Mouse (Mus musculus): ENCODE results near the gene Lbx2. TPM values are rescaled to one million over a fixed set of nuclear protein-coding genes. Genes with fewer than 3 reads are reported as not detected.

Gene Lbx2
- total RNA-seq, 2 experiments from 2014 or later: 0.69 TPM; not detected in 1

- DNase-seq (ENCODE audit: extremely low spot score in 1 of 2, low spot score in 2 of 2): no peak
- intact Hi-C loops (cut with DNase I): no loop called here
Measured at GRCm38 (mm10) chr6:83103130-83103650, 17.0 kb downstream of the Lbx2 start.

- intact Hi-C loops (cut with DNase I): no loop called here
- DNase-seq (ENCODE audit: extremely low spot score in 1 of 2, low spot score in 2 of 2): no peak
Measured at GRCm38 (mm10) chr6:83104158-83104557, 18.0 kb downstream of the Lbx2 start.

DNA sequence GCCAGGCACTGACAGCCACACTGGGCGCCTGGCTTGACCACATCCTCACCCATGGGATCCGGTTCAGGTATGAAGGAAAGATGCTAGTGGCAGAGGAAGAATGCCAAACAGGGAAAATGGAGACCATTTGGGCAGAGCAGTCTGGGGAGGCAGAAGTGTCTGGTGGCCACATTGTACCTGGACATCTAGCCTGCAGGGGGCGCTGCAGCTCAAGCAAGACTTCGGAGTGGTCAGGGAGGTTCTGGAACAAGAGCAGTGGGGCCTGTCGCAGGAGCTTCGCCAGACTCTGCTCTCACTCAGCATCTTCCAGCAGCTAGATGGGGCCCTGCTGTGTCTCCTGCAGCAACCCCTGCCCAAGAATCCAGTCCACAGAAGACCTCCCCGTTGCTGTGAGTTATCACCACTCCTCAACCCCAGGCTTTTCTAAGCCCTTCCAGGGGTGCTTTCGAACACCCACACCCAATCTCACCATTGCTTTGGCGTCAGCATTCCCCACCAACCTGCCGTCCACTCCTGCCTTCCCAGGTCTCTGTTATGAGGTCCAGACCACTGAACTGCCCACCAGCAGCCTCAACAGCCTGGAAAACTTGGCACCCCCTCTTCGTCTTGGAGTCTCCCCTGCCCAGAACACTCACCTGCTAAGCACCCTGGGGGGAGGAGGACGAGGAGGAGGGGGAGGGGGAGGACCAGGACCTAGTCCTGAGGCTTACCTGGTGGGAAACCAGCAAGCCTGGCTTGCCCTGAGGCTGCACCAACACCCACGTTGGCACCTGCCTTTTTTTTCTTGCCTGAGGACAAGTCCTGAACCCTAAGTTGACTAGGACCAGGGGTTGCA is 21.6 kb downstream of the Lbx2 start:
- intact Hi-C loops (cut with DNase I): no loop called here

DNA sequence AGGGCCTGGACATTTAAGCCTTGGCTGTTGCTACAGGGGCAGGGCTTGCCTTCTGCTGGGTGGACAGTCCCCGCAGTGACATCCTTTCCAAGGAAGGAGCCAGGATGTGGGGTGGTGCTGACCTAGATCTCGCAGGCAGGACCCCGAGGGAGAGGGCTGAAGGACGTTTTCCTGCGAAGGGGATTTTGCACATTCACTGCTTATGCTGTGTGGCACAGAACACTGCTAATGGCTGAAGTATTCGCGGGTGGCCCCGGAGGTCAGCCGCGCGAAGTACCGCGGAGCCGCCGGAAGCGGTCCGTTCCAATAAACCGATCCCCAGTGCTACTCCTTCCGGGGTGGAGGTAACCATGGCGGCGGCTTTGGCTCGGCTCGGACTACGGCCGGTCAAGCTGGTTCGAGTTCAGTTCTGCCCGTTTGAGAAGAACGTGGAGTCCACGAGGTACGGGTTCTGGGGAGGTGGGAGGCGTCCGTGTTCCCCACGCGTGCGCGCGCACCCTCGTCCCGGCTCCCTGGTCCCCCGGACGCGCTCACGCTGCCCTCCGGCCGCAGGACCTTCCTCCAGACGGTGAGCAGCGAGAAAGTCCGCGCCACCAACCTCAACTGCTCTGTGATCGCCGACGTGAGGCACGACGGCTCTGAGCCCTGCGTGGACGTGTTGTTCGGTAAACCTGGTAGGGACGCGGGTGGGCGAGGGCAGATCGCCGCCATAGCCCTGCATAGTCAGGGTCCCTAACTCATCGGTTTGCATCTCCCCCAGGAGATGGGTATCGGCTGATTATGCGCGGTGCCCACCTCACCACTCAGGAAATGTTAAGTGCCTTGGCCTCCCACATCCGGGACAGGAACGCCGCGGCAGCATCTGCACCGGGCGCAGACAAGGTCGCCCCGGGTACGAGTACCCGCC is 22.8 kb downstream of the Lbx2 start, which contains the start of gene Mrpl53:
Mrpl53 (plus strand) TSS at position 279 of the 907 bp plus-strand sequence.
- intact Hi-C loops (cut with DNase I): no loop called here
- DNase-seq (ENCODE audit: extremely low spot score in 1 of 2, low spot score in 2 of 2): peak in 1 of 2 experiments; percentile 88

More for the DNA sequence above, 21.6 kb downstream of the Lbx2 start:
- peak in 1 of 2 experiments; percentile 86 for DNase-seq (ENCODE audit: extremely low spot score in 1 of 2, low spot score in 2 of 2)

DNA sequence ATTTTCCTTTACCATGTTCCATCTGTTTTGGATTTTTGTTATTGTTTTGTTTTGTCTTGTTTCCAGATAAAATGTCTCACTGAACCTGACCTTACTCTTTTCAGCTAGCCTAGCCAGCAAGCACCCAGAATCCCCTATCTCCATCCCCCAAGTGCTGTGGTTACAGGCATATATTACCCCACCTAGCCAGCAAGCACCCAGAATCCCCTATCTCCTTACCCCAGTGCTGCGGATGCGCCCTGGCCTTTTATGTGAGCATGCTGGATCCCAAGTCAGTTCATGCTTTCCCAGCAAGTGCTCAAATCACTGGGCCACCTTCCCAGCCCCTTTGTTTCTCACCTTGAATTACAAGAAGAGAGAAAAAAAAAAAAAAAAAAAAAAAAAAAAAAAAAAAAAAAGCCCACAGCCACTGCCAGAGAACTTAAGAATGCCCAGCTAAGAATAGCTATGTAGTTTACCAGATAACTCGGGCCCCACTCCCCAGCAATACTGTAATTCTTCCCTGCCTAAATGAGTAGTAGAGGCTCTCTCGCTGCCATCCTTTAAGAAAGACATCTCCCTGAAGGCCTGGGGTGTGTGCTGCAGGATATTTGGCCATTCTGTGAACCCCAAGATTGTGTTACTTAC is 25.5 kb downstream of the Lbx2 start:
- no peak for DNase-seq (ENCODE audit: extremely low spot score in 1 of 2, low spot score in 2 of 2)
- intact Hi-C loops (cut with DNase I): no loop called here

- intact Hi-C loops (cut with DNase I): no loop called here
- peak; percentile 89 to 97 for DNase-seq (ENCODE audit: extremely low spot score in 1 of 2, low spot score in 2 of 2)
Measured at GRCm38 (mm10) chr6:83115011-83115671, 29.0 kb downstream of the Lbx2 start, which contains the start of gene Mogs. Mogs (plus strand) TSS chr6:83115496.

DNA sequence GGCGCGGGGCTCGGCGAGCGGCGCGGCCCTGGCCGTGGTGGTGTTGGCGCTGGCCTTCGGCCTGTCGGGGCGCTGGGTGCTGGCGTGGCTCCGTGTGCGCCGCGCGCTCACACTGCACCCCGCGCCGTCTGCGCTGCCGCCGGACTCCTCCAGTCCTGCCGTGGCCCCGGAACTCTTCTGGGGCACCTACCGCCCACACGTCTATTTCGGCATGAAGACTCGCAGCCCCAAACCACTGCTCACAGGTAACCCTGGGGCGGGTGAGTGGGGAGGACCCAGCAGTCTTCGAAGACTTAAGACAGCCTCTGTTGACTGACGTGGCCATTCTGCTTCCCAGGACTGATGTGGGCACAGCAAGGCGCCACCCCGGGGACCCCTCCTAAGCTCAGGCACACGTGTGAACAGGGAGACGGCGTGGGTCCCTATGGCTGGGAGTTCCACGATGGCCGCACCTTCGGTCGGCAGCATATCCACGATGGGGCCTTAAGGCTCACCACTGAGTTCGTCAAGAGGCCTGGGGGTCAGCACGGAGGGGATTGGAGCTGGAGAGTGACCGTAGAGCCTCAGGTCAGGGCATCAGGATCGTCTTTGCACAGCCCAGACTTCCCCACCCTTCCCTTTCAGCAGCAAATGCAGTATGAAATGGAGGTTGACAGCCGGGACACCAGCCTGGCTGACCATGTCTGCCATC is 29.7 kb downstream of the Lbx2 start:
- no peak for DNase-seq (ENCODE audit: extremely low spot score in 1 of 2, low spot score in 2 of 2)
- intact Hi-C loops (cut with DNase I): no loop called here

GRCm38 (mm10) chr6:83116373-83117164 is 30.4 kb downstream of the Lbx2 start:
- intact Hi-C loops (cut with DNase I): no loop called here
- DNase-seq (ENCODE audit: extremely low spot score in 1 of 2, low spot score in 2 of 2): no peak

DNA sequence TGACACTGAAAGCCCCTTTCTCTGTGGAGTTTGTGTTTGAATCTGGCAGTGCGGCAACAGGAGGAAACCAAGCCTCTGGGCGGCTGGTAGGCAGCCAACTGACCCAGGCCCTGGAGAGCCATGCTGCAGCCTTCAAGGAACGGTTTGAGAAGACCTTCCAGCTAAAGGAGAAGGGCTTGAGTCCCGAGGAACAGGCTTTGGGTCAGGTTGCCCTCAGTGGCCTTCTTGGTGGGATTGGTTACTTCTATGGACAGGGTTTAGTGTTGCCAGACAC is 30.9 kb downstream of the Lbx2 start:
- intact Hi-C loops (cut with DNase I): no loop called here

GRCm38 (mm10) chr6:83117616-83118015 is 31.4 kb downstream of the Lbx2 start:
- intact Hi-C loops (cut with DNase I): no loop called here
- no peak for DNase-seq (ENCODE audit: extremely low spot score in 1 of 2, low spot score in 2 of 2)

More for the DNA sequence above, 30.9 kb downstream of the Lbx2 start:
- DNase-seq (ENCODE audit: extremely low spot score in 1 of 2, low spot score in 2 of 2): no peak

DNA sequence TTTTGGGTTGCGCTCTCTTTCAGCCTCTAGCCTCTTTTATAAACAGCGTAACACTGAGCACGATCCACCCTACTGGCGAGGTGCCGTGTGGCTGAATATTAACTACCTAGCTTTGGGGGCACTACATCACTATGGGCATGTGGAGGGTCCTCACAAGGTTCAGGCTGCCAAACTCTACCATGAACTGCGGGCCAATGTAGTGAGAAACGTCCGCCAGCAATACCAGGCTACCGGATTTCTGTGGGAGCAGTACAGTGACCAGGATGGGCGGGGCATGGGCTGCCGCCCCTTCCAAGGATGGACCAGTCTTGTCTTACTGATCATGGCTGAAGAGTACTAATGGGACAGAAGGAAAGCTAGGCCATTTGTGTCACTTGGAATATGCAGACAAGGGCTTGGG is 32.2 kb downstream of the Lbx2 start:
- intact Hi-C loops (cut with DNase I): no loop called here
- DNase-seq (ENCODE audit: extremely low spot score in 1 of 2, low spot score in 2 of 2): no peak

GRCm38 (mm10) chr6:83118825-83119733 is 32.9 kb downstream of the Lbx2 start:
- intact Hi-C loops (cut with DNase I): no loop called here
- DNase-seq (ENCODE audit: extremely low spot score in 1 of 2, low spot score in 2 of 2): no peak

DNA sequence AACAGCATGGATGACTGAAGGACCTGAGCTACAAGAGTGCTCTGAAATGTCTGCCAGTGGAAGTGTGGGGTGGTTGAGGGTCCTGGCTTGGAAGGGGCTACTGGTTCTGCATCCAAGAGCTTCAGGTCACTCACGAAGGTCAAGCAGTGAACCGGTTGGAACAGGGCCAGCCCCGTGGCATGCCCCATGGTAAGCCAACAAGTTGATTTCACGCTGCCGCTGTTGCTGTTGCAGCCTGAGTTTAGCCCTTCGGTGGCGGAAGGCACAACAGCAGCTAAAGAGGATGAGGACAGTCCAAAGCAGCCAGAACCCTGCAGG is 33.5 kb downstream of the Lbx2 start:
- DNase-seq (ENCODE audit: extremely low spot score in 1 of 2, low spot score in 2 of 2): no peak
- intact Hi-C loops (cut with DNase I): loop anchor here (5.0 kb wide), 1 partner anchor 43 kb away; no protein-coding TSS in a partner anchor

DNA sequence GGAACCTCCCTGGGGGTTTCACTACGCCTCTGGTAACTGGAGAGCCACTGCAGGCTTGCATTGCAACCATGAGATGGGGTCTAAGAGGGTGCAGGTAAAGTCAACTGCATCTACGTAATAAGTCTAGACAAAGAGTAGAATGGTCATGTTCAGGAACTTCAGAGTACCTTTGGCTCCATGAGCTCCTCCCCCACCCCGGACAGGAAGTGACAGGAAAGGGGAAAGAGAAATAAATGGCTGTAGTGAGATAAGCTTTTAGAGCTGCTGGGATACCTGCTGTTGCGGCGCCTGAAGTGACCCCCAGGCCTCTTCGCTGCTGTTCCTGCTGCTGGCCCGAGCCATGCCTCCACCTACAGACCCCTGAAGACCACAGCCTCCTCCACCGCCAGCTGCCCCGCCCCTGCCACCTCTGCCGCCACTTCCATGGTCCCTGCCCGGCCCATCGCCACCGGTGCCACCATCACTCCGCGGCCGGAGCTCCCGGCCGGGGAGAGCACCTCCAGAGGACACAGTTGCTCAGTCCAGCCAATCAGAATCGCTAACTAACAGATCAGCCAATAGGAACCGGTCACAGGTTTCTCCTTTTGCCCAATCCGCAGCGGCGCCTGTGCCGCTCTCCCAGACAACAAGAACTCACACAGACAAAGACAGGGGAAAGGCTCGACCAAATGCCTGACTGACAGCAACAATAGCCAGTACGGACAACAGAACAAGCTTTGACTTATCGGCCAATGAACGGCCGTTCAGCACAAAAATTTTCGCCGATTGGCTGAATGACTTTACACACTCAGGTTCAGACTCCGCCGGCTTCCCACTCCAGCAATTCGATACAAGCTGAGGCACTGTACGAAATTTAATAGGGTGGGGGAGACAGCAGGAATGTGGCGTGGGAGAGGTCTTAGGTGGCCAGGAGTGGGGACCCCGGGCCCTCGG is 35.0 kb downstream of the Lbx2 start, which contains the start of gene Wbp1:
Wbp1 (minus strand) TSS at position 630 of the 933 bp plus-strand sequence.
- intact Hi-C loops (cut with DNase I): loop anchor here (5.0 kb wide), 1 partner anchor 41 kb away; no protein-coding TSS in a partner anchor
- peak; percentile 95 to 98 for DNase-seq (ENCODE audit: extremely low spot score in 1 of 2, low spot score in 2 of 2)

Measured in left cerebral cortex, postnatal 10 days (tissue).